Mouse (Mus musculus): ENCODE results near the gene Pnmal2. TPM values are rescaled to one million over a fixed set of nuclear protein-coding genes. Genes with fewer than 3 reads are reported as not detected.
A peak's percentile ranks its signal among the peaks of the same experiment; 100 is the strongest.

The Pnmal2 gene
- total and polyA plus RNA-seq, 3 experiments, result 0.07 TPM; not detected in 2

DNA sequence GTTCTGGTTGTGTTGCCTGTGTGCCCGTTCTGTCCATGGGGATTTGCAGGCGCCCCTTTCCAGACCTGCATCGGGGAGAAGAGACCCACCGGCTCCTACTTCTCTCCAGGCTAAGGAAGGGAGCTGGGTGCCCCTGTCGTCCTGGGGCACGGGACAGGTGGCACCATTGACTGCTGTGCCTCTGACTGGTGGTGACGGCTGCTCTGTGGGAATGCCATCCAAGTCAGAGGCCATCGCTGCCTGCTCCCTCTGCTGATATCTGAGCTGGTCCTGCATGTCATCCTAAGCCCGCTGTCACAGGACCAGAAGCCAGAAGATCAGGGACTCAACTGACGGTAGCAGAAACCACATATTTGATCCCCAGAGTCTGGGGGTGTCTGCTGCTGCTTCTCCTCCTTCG lies 35.6 kb upstream of the Pnmal2 start:
- no peak for DNase-seq (ENCODE audit: low read depth, low spot score)
- H3K27me3 ChIP-seq (ENCODE audit: control insufficient read depth in 1 of 2, insufficient read depth in 2 of 2, low read length in 2 of 2), result no peaks in the 10 kb centered on the region
- H3K36me3 ChIP-seq (ENCODE audit: control insufficient read depth in 1 of 2, insufficient read depth in 2 of 2, low read length in 2 of 2), result peaks cover 0 to 24% of the 10 kb centered on the region in 2 experiments
- TF ChIP-seq E2F4 (IDR thresholded peaks at IDR 0.05; ENCODE audit: borderline replicate concordance, low read depth, low read length) (no peak), RCOR1 (IDR thresholded peaks at IDR 0.05; ENCODE audit: low read depth, low read length) (no peak), MYB (IDR thresholded peaks at IDR 0.05; ENCODE audit: low read depth, low read length) (no peak), GABPA (IDR thresholded peaks at IDR 0.05; ENCODE audit: low read depth, low read length) (no peak), USF2 (IDR thresholded peaks at IDR 0.05; ENCODE audit: borderline replicate concordance in 1 of 2, insufficient read depth in 1 of 2, low read depth in 1 of 2, low read length in 2 of 2) (no peak), SMC3 (IDR thresholded peaks at IDR 0.05; ENCODE audit: low read depth, low read length) (no peak), JUND (IDR thresholded peaks at IDR 0.05; ENCODE audit: low read depth, low read length) (no peak), RAD21 (IDR thresholded peaks at IDR 0.05; ENCODE audit: low read depth, low read length) (no peak)
- 0 out of 4 replicates have a peak overlapping the region, but pooled peaks of 1 of the 2 experiments have one; percentile 57 for H3K4me3 ChIP-seq (ENCODE audit: control insufficient read depth in 1 of 2, insufficient read depth in 1 of 2, low read depth in 2 of 2, low read length in 2 of 2)
- no peak overlapping the region for H3K9ac ChIP-seq (ENCODE audit: control insufficient read depth, low read depth, low read length, poor library complexity, severe bottlenecking)
- no peaks in the 10 kb centered on the region for H3K9me3 ChIP-seq (replicated peaks; ENCODE audit: insufficient read depth, low read length)
- peak overlapping the region; percentile 3; the same call in 1 of the 2 replicates for H3K27ac ChIP-seq (ENCODE audit: control insufficient read depth, low read depth, low read length)
- peaks cover 4 to 33% of the 10 kb centered on the region in 2 experiments for H3K4me1 ChIP-seq (ENCODE audit: control insufficient read depth in 1 of 2, insufficient read depth in 2 of 2, low read length in 2 of 2)
- peaks cover 27% of the 10 kb centered on the region for H3K79me2 ChIP-seq (ENCODE audit: control insufficient read depth, insufficient read depth, low read length, poor library complexity)

DNA sequence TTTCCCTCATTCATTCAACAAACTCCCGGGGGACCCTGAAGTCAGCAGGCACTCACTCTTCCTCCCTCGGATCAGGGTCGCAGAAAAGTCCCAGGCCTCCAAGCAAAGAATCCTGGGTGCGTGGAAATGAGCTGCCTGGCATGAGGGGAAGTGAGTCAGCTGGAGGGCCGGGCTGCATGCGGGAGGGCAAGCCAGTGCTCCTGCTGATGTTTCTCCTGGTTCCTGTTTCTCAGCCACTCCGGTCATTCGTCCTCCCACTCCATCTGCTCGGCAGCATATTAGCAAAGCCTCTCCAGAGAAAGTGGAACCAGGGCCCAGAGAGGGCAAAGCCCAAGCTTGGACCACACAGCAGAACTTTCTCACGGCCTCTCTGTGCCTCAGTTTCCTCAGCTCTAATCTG lies 34.6 kb upstream of the Pnmal2 start:
- Histone ChIP-seq H3K4me3 (ENCODE audit: control insufficient read depth in 1 of 2, insufficient read depth in 1 of 2, low read depth in 2 of 2, low read length in 2 of 2) (no peak overlapping the region), H3K36me3 (ENCODE audit: control insufficient read depth in 1 of 2, insufficient read depth in 2 of 2, low read length in 2 of 2) (peaks cover 0 to 23% of the 10 kb centered on the region in 2 experiments), H3K9me3 (replicated peaks; ENCODE audit: insufficient read depth, low read length) (no peaks in the 10 kb centered on the region), H3K27ac (ENCODE audit: control insufficient read depth, low read depth, low read length) (peak overlapping the region; percentile 40), H3K27me3 (ENCODE audit: control insufficient read depth in 1 of 2, insufficient read depth in 2 of 2, low read length in 2 of 2) (no peaks in the 10 kb centered on the region), H3K9ac (ENCODE audit: control insufficient read depth, low read depth, low read length, poor library complexity, severe bottlenecking) (peak overlapping the region; percentile 28), H3K4me1 (ENCODE audit: control insufficient read depth in 1 of 2, insufficient read depth in 2 of 2, low read length in 2 of 2) (peaks cover 4 to 37% of the 10 kb centered on the region in 2 experiments), H3K79me2 (ENCODE audit: control insufficient read depth, insufficient read depth, low read length, poor library complexity) (peaks cover 27% of the 10 kb centered on the region)
- TF ChIP-seq MAZ (IDR thresholded peaks at IDR 0.05; ENCODE audit: low read depth, low read length) (no peak), MXI1 (IDR thresholded peaks at IDR 0.05; ENCODE audit: low read depth, low read length) (no peak), KAT2A (conservative IDR thresholded peaks at IDR 0.05; ENCODE audit: low read depth, low read length) (no peak), ELF1 (IDR thresholded peaks at IDR 0.05; ENCODE audit: low read depth, low read length) (no peak), NELFE (IDR thresholded peaks at IDR 0.05; ENCODE audit: low read depth, low read length) (no peak), SIN3A (IDR thresholded peaks at IDR 0.05; ENCODE audit: low read length) (no peak), USF1 (IDR thresholded peaks at IDR 0.05; ENCODE audit: low read depth, low read length) (no peak), HCFC1 (IDR thresholded peaks at IDR 0.05; ENCODE audit: low read depth, low read length) (no peak), JUND (IDR thresholded peaks at IDR 0.05; ENCODE audit: low read depth, low read length) (no peak), CHD1 (IDR thresholded peaks at IDR 0.05; ENCODE audit: low read depth, low read length) (no peak), ZC3H11A (IDR thresholded peaks at IDR 0.05; ENCODE audit: low read depth, low read length) (no peak), MAX (IDR thresholded peaks at IDR 0.05; ENCODE audit: low read length) (no peak), UBTF (IDR thresholded peaks at IDR 0.05; ENCODE audit: borderline replicate concordance, insufficient read depth, low read depth, low read length) (no peak)
- peak; percentile 61 for DNase-seq (ENCODE audit: low read depth, low spot score)
